ENCODE assay signal across 12 mouse cellular contexts in the genomic region with DNA sequence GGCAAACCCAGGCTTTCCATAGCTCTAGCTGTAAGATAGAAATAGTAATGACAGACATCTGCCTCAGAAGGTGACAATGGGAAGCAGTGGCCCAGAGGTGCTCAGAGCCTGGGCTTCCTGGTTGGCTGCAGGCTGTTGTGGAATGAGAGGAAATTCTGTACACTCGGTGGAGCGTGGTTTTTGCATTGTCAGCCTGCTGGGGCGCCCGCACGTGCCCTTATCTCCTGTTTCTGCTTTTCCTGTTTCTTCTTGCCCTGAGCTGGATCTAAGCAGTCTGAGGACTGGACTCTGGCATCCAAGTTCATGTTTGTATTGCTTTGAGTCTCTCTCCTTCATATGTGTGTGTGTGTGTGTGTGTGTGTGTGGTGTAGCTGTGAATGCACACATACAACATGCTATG. TPM values are rescaled to one million over a fixed set of nuclear protein-coding genes. Genes with fewer than 3 reads are reported as not detected.
A peak's percentile ranks its signal among the peaks of the same experiment; 100 is the strongest.
DNase-seq lines count a peak whose midpoint lies in the region; ATAC-seq and TF ChIP-seq lines count a peak whose summit lies in the region.
"Had no signal": no experiment of that assay in that cellular context is flagged by ENCODE, and none has a peak within 500 bp of the region (broad histone marks: within the 10 kb centered on the region; RNA-seq: fewer than 3 reads in every experiment).

No protein-coding gene starts in this region.

- TF ChIP-seq CTCF in heart, postnatal 0 days (IDR thresholded peaks at IDR 0.05; ENCODE audit: low read depth), result no peak

- no peaks in the 10 kb centered on the region for H3K27me3 ChIP-seq in heart, postnatal 0 days (ENCODE audit: control insufficient read depth, insufficient read depth, low read length)
- H3K27me3 ChIP-seq in forebrain, embryonic 14.5 days (replicated peaks; ENCODE audit: control insufficient read depth, insufficient read depth, low read length), result no peaks in the 10 kb centered on the region

- no peaks in the 10 kb centered on the region for H3K9me3 ChIP-seq in heart, postnatal 0 days (replicated peaks; ENCODE audit: control insufficient read depth, low read length)
- H3K9me3 ChIP-seq in forebrain, embryonic 14.5 days (replicated peaks; ENCODE audit: control insufficient read depth, low read length), result no peaks in the 10 kb centered on the region

- H3K27ac ChIP-seq in heart, postnatal 0 days (ENCODE audit: low read depth), result no peak overlapping the region
- H3K27ac ChIP-seq in forebrain, embryonic 14.5 days (ENCODE audit: low read depth, low read length), result no peak overlapping the region
- H3K27ac ChIP-seq: left cerebral cortex, adult 2 months had no signal

- peaks cover 21% of the 10 kb centered on the region for H3K4me1 ChIP-seq in heart, postnatal 0 days (ENCODE audit: control insufficient read depth, insufficient read depth)
- H3K4me1 ChIP-seq in forebrain, embryonic 14.5 days (ENCODE audit: control insufficient read depth, insufficient read depth, low read length), result peaks cover 30% of the 10 kb centered on the region

- WGBS in heart, postnatal 0 days, result 37% methylated on average over 5 of the region's 5 CpGs
- WGBS in forebrain, embryonic 14.5 days, result 83% methylated on average over 5 of the region's 5 CpGs

- no peak for ATAC-seq in heart, postnatal 0 days (ENCODE audit: insufficient read depth, low read depth)
- peak; percentile 41 for ATAC-seq in granulocyte monocyte progenitor cell, adult 5-6 weeks (replicated peaks; ENCODE audit: poor library complexity, severe bottlenecking)
- ATAC-seq in megakaryocyte-erythroid progenitor cell, adult 5-6 weeks (replicated peaks; ENCODE audit: low FRiP score, low TSS enrichment, poor library complexity, severe bottlenecking), result peak; percentile 72
- no peak for ATAC-seq in forebrain, embryonic 14.5 days

- no peak overlapping the region for H3K9ac ChIP-seq in heart, postnatal 0 days (replicated peaks; ENCODE audit: low read depth, low read length)
- H3K9ac ChIP-seq in forebrain, embryonic 14.5 days (ENCODE audit: low read length), result no peak overlapping the region

- no peak for TF ChIP-seq EP300 in heart, postnatal 0 days (IDR thresholded peaks at IDR 0.05; ENCODE audit: low read depth)

- peak; percentile 54 for DNase-seq in heart, postnatal 0 days (ENCODE audit: low spot score)
- no peak for DNase-seq in heart, adult 9 months (ENCODE audit: low spot score in 2 of 2)
- DNase-seq in kidney, postnatal 14 days, result peak; percentile 84
- DNase-seq in left cerebral cortex, postnatal 25 days (ENCODE audit: low spot score in 2 of 2), result no peak
- DNase-seq in forebrain, embryonic 14.5 days (ENCODE audit: low spot score), result no peak
- no peak for DNase-seq in adrenal gland, postnatal 4 days (ENCODE audit: low spot score in 2 of 2)
- DNase-seq: gastrocnemius, postnatal 36 days; retina, postnatal 1 day had no signal

- intact Hi-C loops in left cerebral cortex, postnatal 25 days (cut with DNase I), result no loop called here

- H3K4me3 ChIP-seq in heart, postnatal 0 days (ENCODE audit: low read depth, low read length), result no peak overlapping the region
- no peak overlapping the region for H3K4me3 ChIP-seq in forebrain, embryonic 14.5 days (ENCODE audit: low read depth, low read length)
- H3K4me3 ChIP-seq: left cerebral cortex, adult 2 months had no signal

- H3K4me2 ChIP-seq in heart, postnatal 0 days (ENCODE audit: low read depth, low read length), result no peak overlapping the region
- no peak overlapping the region for H3K4me2 ChIP-seq in forebrain, embryonic 14.5 days (ENCODE audit: low read length)

- no peaks in the 10 kb centered on the region for H3K36me3 ChIP-seq in heart, postnatal 0 days (replicated peaks; ENCODE audit: control insufficient read depth, insufficient read depth, low read length)
- no peaks in the 10 kb centered on the region for H3K36me3 ChIP-seq in forebrain, embryonic 14.5 days (ENCODE audit: control insufficient read depth, insufficient read depth, low read length)

RNA-seq across cellular contexts. Expression of a gene that starts 24.3 kb away (rescaled TPM):
- total RNA-seq in heart, postnatal 0 days (2014; rRNA removed; ENCODE audit: low replicate concordance), result 14.1 and 16.5 TPM in 2 replicates
- 6.8 and 7.5 TPM in 2 replicates for polyA plus RNA-seq in heart, postnatal 0 days (2015; fragmentation: Nextera tagmentation; extraction: Ambion mirVana)
- not detected in 2 replicates for total RNA-seq in granulocyte monocyte progenitor cell, adult 5-6 weeks (2014; fragmentation: Nextera tagmentation)
- total RNA-seq in granulocyte monocyte progenitor cell, adult 5-6 weeks (2017), result not detected in 2 replicates
- total RNA-seq in megakaryocyte-erythroid progenitor cell, adult 5-6 weeks (2014; fragmentation: Nextera tagmentation), result not detected in 2 replicates
- not detected in 2 replicates for total RNA-seq in megakaryocyte-erythroid progenitor cell, adult 5-6 weeks (2017)
- total RNA-seq in left cerebral cortex, postnatal 25 days (2021), result 1 to 10 TPM; 4.2 to 6.4 TPM
- polyA plus RNA-seq in forebrain, embryonic 14.5 days (2014; fragmentation: Nextera tagmentation; extraction: Ambion mirVana), result 4.4 and 5.4 TPM in 2 replicates
- 10 to 100 TPM; 17.6 to 41.1 TPM for total RNA-seq in adrenal gland, postnatal 4 days (2021)
- total RNA-seq: CH12.LX had no signal

RNA-seq across cellular contexts. Expression of a gene that starts 28.0 kb away (rescaled TPM):
- total RNA-seq in heart, postnatal 0 days (2014; rRNA removed; ENCODE audit: low replicate concordance), result not detected in 2 replicates
- polyA plus RNA-seq in heart, postnatal 0 days (2015; fragmentation: Nextera tagmentation; extraction: Ambion mirVana), result not detected in 2 replicates
- total RNA-seq in granulocyte monocyte progenitor cell, adult 5-6 weeks (2014; fragmentation: Nextera tagmentation), result not detected in 2 replicates
- not detected in 2 replicates for total RNA-seq in granulocyte monocyte progenitor cell, adult 5-6 weeks (2017)
- total RNA-seq in megakaryocyte-erythroid progenitor cell, adult 5-6 weeks (2014; fragmentation: Nextera tagmentation), result not detected in 2 replicates
- total RNA-seq in megakaryocyte-erythroid progenitor cell, adult 5-6 weeks (2017), result not detected in 2 replicates
- total RNA-seq in left cerebral cortex, postnatal 25 days (2021), result not detected
- polyA plus RNA-seq in forebrain, embryonic 14.5 days (2014; fragmentation: Nextera tagmentation; extraction: Ambion mirVana), result not detected in 2 replicates
- total RNA-seq in adrenal gland, postnatal 4 days (2021), result under 1 TPM in 1 of 2 experiments, not detected in 1; 0.36 TPM
- total RNA-seq: CH12.LX; gastrocnemius, postnatal 36 days; left cerebral cortex, adult 2 months had no signal

RNA-seq across cellular contexts. Expression of a gene that starts 30.9 kb away (rescaled TPM):
- not detected in 2 replicates for total RNA-seq in heart, postnatal 0 days (2014; rRNA removed; ENCODE audit: low replicate concordance)
- polyA plus RNA-seq in heart, postnatal 0 days (2015; fragmentation: Nextera tagmentation; extraction: Ambion mirVana), result 0.12 and 0.18 TPM in 2 replicates
- total RNA-seq in granulocyte monocyte progenitor cell, adult 5-6 weeks (2014; fragmentation: Nextera tagmentation), result 0.54 TPM in 1 of 2 replicates, not detected in the other
- total RNA-seq in granulocyte monocyte progenitor cell, adult 5-6 weeks (2017), result not detected in 2 replicates
- total RNA-seq in megakaryocyte-erythroid progenitor cell, adult 5-6 weeks (2014; fragmentation: Nextera tagmentation), result not detected in 2 replicates
- total RNA-seq in megakaryocyte-erythroid progenitor cell, adult 5-6 weeks (2017), result not detected in 2 replicates
- total RNA-seq in left cerebral cortex, postnatal 25 days (2021), result 10 to 100 TPM; 35.6 to 39.8 TPM
- 22.1 and 24.7 TPM in 2 replicates for polyA plus RNA-seq in forebrain, embryonic 14.5 days (2014; fragmentation: Nextera tagmentation; extraction: Ambion mirVana)
- under 1 TPM; 0.50 to 0.59 TPM for total RNA-seq in adrenal gland, postnatal 4 days (2021)
- total RNA-seq: CH12.LX had no signal

Comparison
In these comparisons a context has a peak if more than half of its experiments do, and no peak if none do; other contexts are left out.
1. DNase-seq: peak in heart, postnatal 0 days (single experiment) and kidney, postnatal 14 days (single experiment); none in heart, adult 9 months (0 of 2), left cerebral cortex, postnatal 25 days (0 of 2), forebrain, embryonic 14.5 days (single experiment) and adrenal gland, postnatal 4 days (0 of 2).
2. ATAC-seq: peak in granulocyte monocyte progenitor cell, adult 5-6 weeks (single experiment) and megakaryocyte-erythroid progenitor cell, adult 5-6 weeks (single experiment); none in heart, postnatal 0 days (single experiment) and forebrain, embryonic 14.5 days (single experiment).
3. RNA of a gene that starts 24.3 kb away (total RNA-seq): 17.6 to 41.1 TPM in adrenal gland, postnatal 4 days, 14.1 to 16.5 TPM in heart, postnatal 0 days and 4.2 to 6.4 TPM in left cerebral cortex, postnatal 25 days; not detected in granulocyte monocyte progenitor cell, adult 5-6 weeks and not detected in megakaryocyte-erythroid progenitor cell, adult 5-6 weeks; every median in the first group is over 4 times any median in the second.
4. RNA of a gene that starts 30.9 kb away (total RNA-seq): 35.6 to 39.8 TPM in left cerebral cortex, postnatal 25 days; 0.50 to 0.59 TPM in adrenal gland, postnatal 4 days, 0.54 TPM in granulocyte monocyte progenitor cell, adult 5-6 weeks, not detected in heart, postnatal 0 days and not detected in megakaryocyte-erythroid progenitor cell, adult 5-6 weeks; every median in the first group is over 10 times any median in the second.